Mouse (Mus musculus): Measurements from ENCODE around the gene Pkmyt1. TPM values are rescaled to one million over a fixed set of nuclear protein-coding genes. Genes with fewer than 3 reads are reported as not detected.
A peak's percentile ranks its signal among the peaks of the same experiment; 100 is the strongest.

The Pkmyt1 gene
- polyA plus RNA-seq, 1 experiment from 2014 or later: 21.1 TPM

DNA sequence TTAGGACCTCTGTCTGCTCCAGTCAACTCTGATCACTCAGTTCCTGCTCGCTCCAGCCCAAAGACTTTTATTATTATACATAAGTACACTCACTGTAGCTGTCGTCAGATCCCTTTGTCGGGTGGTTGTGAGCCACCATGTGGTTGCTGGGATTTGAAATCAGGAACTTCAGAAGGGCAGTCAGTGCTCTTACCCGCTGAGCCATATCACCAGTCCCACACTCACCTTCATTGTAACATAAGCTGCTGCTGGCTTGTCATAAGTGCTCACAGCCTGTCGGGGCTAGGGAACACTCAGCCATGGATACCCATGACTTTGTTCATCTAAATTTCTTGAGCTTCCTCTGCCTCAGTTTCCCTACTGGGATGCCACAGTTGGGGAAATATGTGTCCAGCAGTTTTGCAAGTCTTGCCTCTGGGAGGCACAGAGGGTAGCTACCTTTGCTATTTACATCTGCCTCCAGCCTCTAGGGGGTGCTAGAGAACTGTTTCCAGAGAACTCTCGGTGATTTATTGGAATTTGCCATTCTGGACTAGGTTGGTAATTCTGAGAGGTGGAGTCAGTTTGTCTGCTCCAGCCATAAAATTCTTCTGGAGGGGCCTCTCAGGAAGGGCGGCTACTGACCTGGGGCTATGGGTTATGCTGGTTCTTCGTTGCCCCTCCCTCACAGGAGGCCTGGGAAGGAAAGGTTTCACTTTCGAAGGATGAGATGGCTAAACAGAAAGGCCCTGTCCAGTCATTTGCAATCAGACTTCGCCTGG lies 22.7 kb downstream of the Pkmyt1 start:
- DNase-seq (ENCODE audit: low spot score): peak; percentile 90
- 22% methylated on average over 10 of the region's 10 CpGs for WGBS
- H3K9me3 ChIP-seq (replicated peaks; ENCODE audit: low read length): no peaks in the 10 kb centered on the region
- peaks cover 12% of the 10 kb centered on the region; the same call in 1 of the 2 replicates for H3K27me3 ChIP-seq (ENCODE audit: insufficient read depth, low read length)
- H3K27ac ChIP-seq: 0 out of 2 replicates have a peak overlapping the region, but pooled peaks have one; percentile 42
- peak overlapping the region; percentile 26 for H3K4me3 ChIP-seq (replicated peaks; ENCODE audit: low read depth, low read length)
- peaks cover 16% of the 10 kb centered on the region for H3K4me1 ChIP-seq (replicated peaks; ENCODE audit: insufficient read depth, low read length)
- peaks cover 18% of the 10 kb centered on the region; the same call in 1 of the 2 replicates for H3K36me3 ChIP-seq (ENCODE audit: insufficient read depth, low read length)
- peak; percentile 85 for TF ChIP-seq CTCF (IDR thresholded peaks at IDR 0.05; ENCODE audit: low read depth)
- H3K4me2 ChIP-seq (ENCODE audit: low read length): peak overlapping the region; percentile 37
- 0 out of 2 replicates have a peak overlapping the region, but pooled peaks have one; percentile 2 for H3K9ac ChIP-seq (ENCODE audit: low read depth, low read length)
- no peak; the same call in 1 of the 2 replicates for ATAC-seq (replicated peaks; ENCODE audit: low FRiP score, low read depth)

DNA sequence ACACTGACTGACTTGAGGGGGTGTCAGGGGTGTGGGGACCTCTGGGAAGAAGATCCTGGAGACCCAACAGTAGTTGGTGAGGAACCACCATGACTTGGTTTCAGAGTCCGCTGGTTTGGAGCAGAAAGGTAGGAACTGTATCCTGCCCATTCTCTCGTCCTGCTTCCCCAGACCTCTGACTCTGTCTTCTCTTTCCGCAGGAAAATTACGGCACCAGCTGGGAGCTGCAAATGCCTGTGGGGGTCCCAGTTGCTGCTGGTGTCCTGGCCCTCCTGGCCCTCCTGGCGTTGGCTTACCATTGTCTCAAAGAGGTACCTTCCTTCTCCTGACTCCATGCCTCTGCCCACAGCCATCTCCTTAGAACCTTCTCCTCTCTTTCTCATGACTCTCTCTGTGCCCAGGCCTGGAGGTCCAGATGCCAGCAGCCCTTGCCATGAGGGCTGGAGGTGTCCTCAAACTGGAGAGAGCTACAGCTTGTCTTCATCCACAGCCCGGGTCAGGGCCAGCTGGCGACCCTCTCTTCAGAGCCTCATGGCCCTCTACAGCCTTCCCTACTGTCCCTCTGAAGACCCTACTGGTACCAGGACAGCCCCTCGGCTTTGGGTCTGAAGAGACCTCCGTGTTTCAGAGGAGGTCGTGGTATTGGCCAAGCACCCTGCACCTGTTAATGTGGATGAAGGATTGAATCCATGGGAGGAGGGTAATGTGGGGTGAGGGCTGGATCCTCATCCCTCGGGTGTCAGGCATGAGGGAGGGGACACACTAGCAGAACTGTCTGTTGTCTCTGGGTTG lies 23.5 kb downstream of the Pkmyt1 start:
- H3K27me3 ChIP-seq (ENCODE audit: insufficient read depth, low read length): peaks cover 6% of the 10 kb centered on the region; the same call in 1 of the 2 replicates
- peaks cover 16% of the 10 kb centered on the region for H3K4me1 ChIP-seq (replicated peaks; ENCODE audit: insufficient read depth, low read length)
- 77% methylated on average over 11 of the region's 11 CpGs for WGBS
- DNase-seq (ENCODE audit: low spot score) (no peak), ATAC-seq (replicated peaks; ENCODE audit: low FRiP score, low read depth) (no peak)
- peak overlapping the region; percentile 37 for H3K4me2 ChIP-seq (ENCODE audit: low read length)
- no peaks in the 10 kb centered on the region for H3K9me3 ChIP-seq (replicated peaks; ENCODE audit: low read length)
- 0 out of 2 replicates have a peak overlapping the region, but pooled peaks have one; percentile 20 for H3K9ac ChIP-seq (ENCODE audit: low read depth, low read length)
- peak overlapping the region; percentile 26 for H3K4me3 ChIP-seq (replicated peaks; ENCODE audit: low read depth, low read length)
- H3K36me3 ChIP-seq (ENCODE audit: insufficient read depth, low read length): peaks cover 18% of the 10 kb centered on the region; the same call in 1 of the 2 replicates
- peak overlapping the region; percentile 42; the same call in 1 of the 2 replicates for H3K27ac ChIP-seq
- TF ChIP-seq CTCF (IDR thresholded peaks at IDR 0.05; ENCODE audit: low read depth): no peak

DNA sequence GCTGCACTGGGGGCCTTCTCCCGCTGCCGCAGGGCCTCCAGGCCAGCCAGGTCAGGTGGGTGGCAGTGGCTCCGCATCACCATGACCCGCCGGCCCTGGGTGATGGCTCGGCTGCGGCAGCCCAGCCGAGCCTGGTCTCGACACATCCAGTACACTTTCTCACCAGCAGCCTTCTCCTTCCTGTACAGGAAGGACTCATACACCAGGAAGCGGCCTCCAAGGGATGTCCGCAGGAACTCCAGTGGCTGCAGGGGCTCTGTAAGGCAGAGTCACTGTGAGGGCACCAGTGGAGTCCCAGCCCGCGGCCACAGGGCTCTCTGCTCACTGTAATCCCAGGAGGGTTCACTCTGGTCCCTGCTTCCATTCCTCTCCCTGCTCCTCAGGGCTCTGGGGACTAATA lies 29.6 kb downstream of the Pkmyt1 start:
- no peaks in the 10 kb centered on the region for H3K9me3 ChIP-seq (replicated peaks; ENCODE audit: low read length)
- TF ChIP-seq CTCF (IDR thresholded peaks at IDR 0.05; ENCODE audit: low read depth): no peak
- no peak for ATAC-seq (replicated peaks; ENCODE audit: low FRiP score, low read depth)
- no peak overlapping the region for H3K4me2 ChIP-seq (ENCODE audit: low read length)
- H3K4me3 ChIP-seq (replicated peaks; ENCODE audit: low read depth, low read length): no peak overlapping the region
- H3K4me1 ChIP-seq (replicated peaks; ENCODE audit: insufficient read depth, low read length): no peaks in the 10 kb centered on the region
- H3K36me3 ChIP-seq (ENCODE audit: insufficient read depth, low read length): peaks cover 58% of the 10 kb centered on the region
- 78% methylated on average over 13 of the region's 13 CpGs for WGBS
- DNase-seq (ENCODE audit: low spot score): peak; percentile 19
- H3K27me3 ChIP-seq (ENCODE audit: insufficient read depth, low read length): no peaks in the 10 kb centered on the region
- H3K27ac ChIP-seq: no peak overlapping the region; the same call in 1 of the 2 replicates
- H3K9ac ChIP-seq (ENCODE audit: low read depth, low read length): no peak overlapping the region

DNA sequence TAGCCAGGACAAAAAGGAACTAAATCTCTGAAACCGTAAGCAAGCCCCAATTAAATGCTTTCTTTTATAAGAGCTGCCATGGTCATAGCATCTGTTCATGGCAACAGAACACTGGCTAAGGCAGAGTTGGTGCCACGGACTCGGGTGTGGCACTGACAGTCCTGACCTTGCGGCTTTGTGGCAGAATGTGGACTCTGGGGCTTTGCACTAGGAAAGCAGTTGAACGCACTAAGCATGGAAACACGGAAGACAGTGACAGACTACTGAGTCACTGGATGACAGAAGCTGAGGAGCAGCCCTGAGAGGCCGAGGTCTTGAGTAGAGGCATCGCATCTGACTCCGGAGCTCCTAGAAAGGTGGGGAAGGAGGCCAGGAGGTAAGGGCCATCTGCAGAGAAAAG lies 31.4 kb downstream of the Pkmyt1 start:
- no peak for TF ChIP-seq CTCF (IDR thresholded peaks at IDR 0.05; ENCODE audit: low read depth)
- H3K4me1 ChIP-seq (replicated peaks; ENCODE audit: insufficient read depth, low read length): no peaks in the 10 kb centered on the region
- H3K9ac ChIP-seq (ENCODE audit: low read depth, low read length): no peak overlapping the region
- no peak overlapping the region for H3K4me2 ChIP-seq (ENCODE audit: low read length)
- ATAC-seq (replicated peaks; ENCODE audit: low FRiP score, low read depth) (no peak), DNase-seq (ENCODE audit: low spot score) (no peak)
- H3K36me3 ChIP-seq (ENCODE audit: insufficient read depth, low read length): peaks cover 49% of the 10 kb centered on the region
- H3K4me3 ChIP-seq (replicated peaks; ENCODE audit: low read depth, low read length): no peak overlapping the region
- H3K27me3 ChIP-seq (ENCODE audit: insufficient read depth, low read length): no peaks in the 10 kb centered on the region
- 95% methylated on average over 9 of the region's 9 CpGs for WGBS
- no peaks in the 10 kb centered on the region for H3K9me3 ChIP-seq (replicated peaks; ENCODE audit: low read length)
- H3K27ac ChIP-seq: no peak overlapping the region

- TF ChIP-seq CTCF (IDR thresholded peaks at IDR 0.05; ENCODE audit: low read depth): no peak
- ATAC-seq (replicated peaks; ENCODE audit: low FRiP score, low read depth) (no peak), DNase-seq (ENCODE audit: low spot score) (no peak)
- Histone ChIP-seq H3K27me3 (ENCODE audit: insufficient read depth, low read length) (no peaks in the 10 kb centered on the region), H3K9me3 (replicated peaks; ENCODE audit: low read length) (no peaks in the 10 kb centered on the region), H3K4me3 (replicated peaks; ENCODE audit: low read depth, low read length) (no peak overlapping the region), H3K36me3 (ENCODE audit: insufficient read depth, low read length) (peaks cover 45% of the 10 kb centered on the region), H3K9ac (ENCODE audit: low read depth, low read length) (no peak overlapping the region), H3K4me1 (replicated peaks; ENCODE audit: insufficient read depth, low read length) (no peaks in the 10 kb centered on the region), H3K4me2 (ENCODE audit: low read length) (no peak overlapping the region), H3K27ac (no peak overlapping the region)
- 88% methylated on average over 8 of the region's 8 CpGs for WGBS
Measured at GRCm38 (mm10) chr17:23758801-23759200, 32.7 kb downstream of the Pkmyt1 start.

GRCm38 (mm10) chr17:23760231-23760630 lies 34.1 kb downstream of the Pkmyt1 start:
- TF ChIP-seq CTCF (IDR thresholded peaks at IDR 0.05; ENCODE audit: low read depth): no peak
- no peaks in the 10 kb centered on the region for H3K4me1 ChIP-seq (replicated peaks; ENCODE audit: insufficient read depth, low read length)
- 96% methylated on average over 9 of the region's 9 CpGs for WGBS
- no peak overlapping the region for H3K9ac ChIP-seq (ENCODE audit: low read depth, low read length)
- no peak for DNase-seq (ENCODE audit: low spot score)
- no peak overlapping the region for H3K4me3 ChIP-seq (replicated peaks; ENCODE audit: low read depth, low read length)
- H3K27me3 ChIP-seq (ENCODE audit: insufficient read depth, low read length): no peaks in the 10 kb centered on the region
- no peak overlapping the region for H3K27ac ChIP-seq
- no peak overlapping the region for H3K4me2 ChIP-seq (ENCODE audit: low read length)
- H3K36me3 ChIP-seq (ENCODE audit: insufficient read depth, low read length): peaks cover 45% of the 10 kb centered on the region
- no peaks in the 10 kb centered on the region for H3K9me3 ChIP-seq (replicated peaks; ENCODE audit: low read length)
- ATAC-seq (replicated peaks; ENCODE audit: low FRiP score, low read depth): no peak
